Mouse (Mus musculus) myocyte (in vitro differentiated cells): Measurements from ENCODE around the gene Rab6b.

Source experiments
- MAX ChIP-seq: IDR thresholded peaks from one replicate; pipeline ENCODE4 v1.6.1; 2011; ENCODE audit warnings: low read depth, mild to moderate bottlenecking, control low read depth
- POLR2A ChIP-seq: IDR thresholded peaks from one replicate; pipeline ENCODE4 v1.6.1; 2011; ENCODE audit warnings: low read depth, mild to moderate bottlenecking, control low read depth, moderate library complexity; ENCODE audit not compliant: insufficient read length
- TCF3 ChIP-seq: IDR thresholded peaks from one replicate; pipeline ENCODE4 v1.6.1; 2011; ENCODE audit warnings: low read depth, control low read depth; ENCODE audit not compliant: insufficient read length

DNA sequence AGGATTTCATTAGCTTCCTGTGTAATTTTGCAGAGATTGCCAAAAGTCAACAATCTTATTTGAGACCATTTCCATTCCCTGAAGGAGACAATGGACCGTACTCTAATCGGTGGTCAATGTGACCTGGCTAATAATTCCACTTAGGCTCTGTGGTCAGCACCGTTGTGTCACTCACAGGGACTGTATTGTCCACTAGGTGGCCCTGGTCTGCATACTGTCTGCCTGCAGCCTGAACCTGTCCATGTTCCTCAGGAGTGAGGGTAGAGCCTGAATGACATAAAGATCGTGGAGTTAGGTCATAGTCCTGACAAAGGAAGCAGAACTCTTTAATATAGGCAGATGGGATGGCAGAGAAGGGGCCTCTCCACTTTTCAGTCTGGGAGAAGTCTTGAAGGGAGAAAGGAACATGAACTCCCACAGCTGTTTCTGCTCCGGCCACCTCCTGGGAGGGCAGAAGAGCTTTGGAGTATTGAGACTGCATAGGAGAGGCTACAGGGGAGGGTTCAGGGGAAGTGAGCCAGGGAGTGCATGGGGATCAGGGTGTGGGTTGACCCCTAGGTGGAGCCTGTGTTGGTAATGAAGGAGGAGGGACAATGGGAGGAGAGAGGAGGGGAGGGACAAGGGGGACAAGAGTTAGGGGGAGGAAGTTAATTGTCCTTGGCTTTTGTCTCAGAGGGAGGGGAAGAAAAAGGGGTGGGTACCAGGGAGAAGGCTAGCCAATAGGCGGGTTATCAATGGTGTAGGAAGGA lies 63.4 kb downstream of the Rab6b start:
- TF ChIP-seq POLR2A (no peak), MAX (no peak), TCF3 (no peak)
